Mouse (Mus musculus): ENCODE measurements around the gene Nat9. TPM values are rescaled to one million over a fixed set of nuclear protein-coding genes. Genes with fewer than 3 reads are reported as not detected.
A peak's percentile ranks its signal among the peaks of the same experiment; 100 is the strongest.

The Nat9 gene
- polyA plus RNA-seq, 1 experiment = 35.3 TPM

DNA sequence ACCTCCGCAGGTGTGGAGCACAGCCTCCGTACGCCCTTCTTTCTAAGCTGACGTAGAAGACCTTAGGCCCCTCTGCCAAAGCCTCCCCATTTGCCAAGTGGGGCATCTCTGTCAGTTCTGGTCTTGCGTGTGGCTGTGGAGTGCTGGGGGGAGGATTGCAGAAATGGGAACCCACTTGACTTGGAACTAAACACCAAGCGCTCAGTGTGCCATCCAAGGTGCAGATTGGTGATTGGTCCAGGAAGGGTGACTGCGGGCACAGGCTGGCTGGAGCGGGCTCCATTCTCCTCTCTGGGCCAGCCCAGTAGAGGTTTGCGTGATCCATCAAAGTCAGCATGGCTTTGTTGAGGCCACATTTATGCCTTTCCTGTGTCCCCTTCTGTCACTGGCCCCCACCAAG, 15.1 kb upstream of the Nat9 start:
- DNase-seq = no peak
- Histone ChIP-seq H3K4me3 (ENCODE audit: insufficient read depth, low read depth, low read length) (no peak overlapping the region), H3K27ac (ENCODE audit: insufficient read depth, low read depth, low read length) (no peak overlapping the region), H3K4me1 (ENCODE audit: control insufficient read depth, insufficient read depth, low read length) (no peaks in the 10 kb centered on the region), H3K36me3 (ENCODE audit: control insufficient read depth, insufficient read depth, low read length) (no peaks in the 10 kb centered on the region; the same call in 1 of the 2 replicates), H3K27me3 (replicated peaks; ENCODE audit: control insufficient read depth, insufficient read depth, low read length) (no peaks in the 10 kb centered on the region)
- WGBS = 93% methylated on average over 9 of the region's 9 CpGs
- TF ChIP-seq CTCF (conservative IDR thresholded peaks at IDR 0.05; ENCODE audit: insufficient read depth, insufficient read length, low read depth, low read length) = no peak
- no peak for TF ChIP-seq POLR2A (IDR thresholded peaks at IDR 0.05; ENCODE audit: low read depth, low read length)

DNA sequence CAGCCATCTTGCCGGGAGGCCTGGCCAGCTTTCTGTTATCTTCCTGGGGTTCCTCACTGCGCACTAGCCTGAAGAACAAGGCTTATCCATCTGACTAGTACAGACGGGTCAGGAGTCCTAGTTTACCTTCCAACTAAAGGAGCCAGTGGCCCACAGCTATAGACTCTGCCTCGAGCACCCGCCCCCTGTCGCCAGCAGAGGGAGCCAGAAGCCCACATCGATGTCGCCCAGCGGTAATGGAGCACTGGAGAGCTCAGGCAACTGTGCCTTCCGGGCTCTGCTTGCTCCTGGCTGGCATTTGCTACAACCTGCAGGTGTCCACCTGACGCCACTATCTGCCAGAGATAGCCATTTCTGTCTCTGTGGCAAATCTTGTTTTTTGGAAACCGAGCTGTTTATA, 14.7 kb upstream of the Nat9 start:
- WGBS = 21% methylated on average over 12 of the region's 12 CpGs

DNA sequence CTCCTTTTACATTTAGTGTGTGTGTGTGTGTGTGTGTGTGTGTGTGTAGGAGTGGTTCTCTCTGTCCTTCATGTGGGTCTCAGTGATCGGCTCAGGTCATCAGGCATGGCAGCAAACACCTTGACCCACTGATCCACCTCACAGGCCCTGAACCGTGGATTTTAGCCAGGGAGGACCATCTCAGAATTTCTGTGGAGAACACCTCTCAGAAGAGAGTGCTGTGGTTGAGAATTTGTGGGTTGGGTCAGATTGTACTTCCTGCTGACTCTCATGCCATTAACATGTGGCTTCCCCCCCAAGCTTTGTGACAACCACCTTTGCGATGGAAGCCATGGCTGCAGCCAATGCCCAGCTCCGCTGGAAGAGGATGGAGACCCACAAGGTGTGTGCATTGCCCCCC, 12.9 kb upstream of the Nat9 start:
- no peak for DNase-seq
- Histone ChIP-seq H3K4me3 (ENCODE audit: insufficient read depth, low read depth, low read length) (no peak overlapping the region), H3K27me3 (replicated peaks; ENCODE audit: control insufficient read depth, insufficient read depth, low read length) (no peaks in the 10 kb centered on the region), H3K36me3 (ENCODE audit: control insufficient read depth, insufficient read depth, low read length) (no peaks in the 10 kb centered on the region; the same call in 1 of the 2 replicates), H3K4me1 (ENCODE audit: control insufficient read depth, insufficient read depth, low read length) (no peaks in the 10 kb centered on the region), H3K27ac (ENCODE audit: insufficient read depth, low read depth, low read length) (no peak overlapping the region)
- TF ChIP-seq CTCF (conservative IDR thresholded peaks at IDR 0.05; ENCODE audit: insufficient read depth, insufficient read length, low read depth, low read length) (no peak), POLR2A (IDR thresholded peaks at IDR 0.05; ENCODE audit: low read depth, low read length) (no peak)
- 82% methylated on average over 4 of the region's 4 CpGs for WGBS

More for the DNA sequence above, 14.7 kb upstream of the Nat9 start:
- H3K36me3 ChIP-seq (ENCODE audit: control insufficient read depth, insufficient read depth, low read length) = no peaks in the 10 kb centered on the region; the same call in 1 of the 2 replicates
- DNase-seq = peak; percentile 81
- H3K4me1 ChIP-seq (ENCODE audit: control insufficient read depth, insufficient read depth, low read length) = no peaks in the 10 kb centered on the region
- H3K4me3 ChIP-seq (ENCODE audit: insufficient read depth, low read depth, low read length) = no peak overlapping the region
- no peaks in the 10 kb centered on the region for H3K27me3 ChIP-seq (replicated peaks; ENCODE audit: control insufficient read depth, insufficient read depth, low read length)
- TF ChIP-seq CTCF (conservative IDR thresholded peaks at IDR 0.05; ENCODE audit: insufficient read depth, insufficient read length, low read depth, low read length) = peak; percentile 97
- TF ChIP-seq POLR2A (IDR thresholded peaks at IDR 0.05; ENCODE audit: low read depth, low read length) = no peak
- H3K27ac ChIP-seq (ENCODE audit: insufficient read depth, low read depth, low read length) = no peak overlapping the region

DNA sequence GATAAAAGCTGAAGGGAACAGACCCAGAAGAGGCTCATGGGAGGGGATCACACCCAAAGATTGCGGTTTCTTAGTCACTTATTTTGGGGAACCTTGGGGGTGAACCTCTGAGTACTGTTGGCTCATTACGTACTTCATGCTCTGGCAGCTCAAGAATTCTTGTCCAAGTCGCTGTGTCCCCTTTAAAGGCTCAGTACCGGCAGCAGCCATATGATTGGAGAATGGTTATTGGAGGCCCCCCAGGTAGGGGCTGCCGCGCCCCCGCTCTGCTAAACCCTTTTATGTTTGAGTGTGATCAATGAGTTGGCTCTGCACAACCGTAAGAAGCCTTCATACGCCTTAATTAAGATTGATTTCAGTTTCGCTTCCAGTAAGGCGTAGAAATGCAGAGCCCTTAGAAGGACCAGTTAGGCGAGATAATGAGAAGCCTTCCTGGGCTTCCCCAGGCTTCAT, 11.3 kb upstream of the Nat9 start:
- no peaks in the 10 kb centered on the region for H3K4me1 ChIP-seq (ENCODE audit: control insufficient read depth, insufficient read depth, low read length)
- H3K27me3 ChIP-seq (replicated peaks; ENCODE audit: control insufficient read depth, insufficient read depth, low read length) = no peaks in the 10 kb centered on the region
- H3K36me3 ChIP-seq (ENCODE audit: control insufficient read depth, insufficient read depth, low read length) = no peaks in the 10 kb centered on the region
- TF ChIP-seq POLR2A (IDR thresholded peaks at IDR 0.05; ENCODE audit: low read depth, low read length) = no peak
- no peak for DNase-seq
- WGBS = 72% methylated on average over 12 of the region's 12 CpGs
- H3K4me3 ChIP-seq (ENCODE audit: insufficient read depth, low read depth, low read length) = no peak overlapping the region
- H3K27ac ChIP-seq (ENCODE audit: insufficient read depth, low read depth, low read length) = no peak overlapping the region

DNA sequence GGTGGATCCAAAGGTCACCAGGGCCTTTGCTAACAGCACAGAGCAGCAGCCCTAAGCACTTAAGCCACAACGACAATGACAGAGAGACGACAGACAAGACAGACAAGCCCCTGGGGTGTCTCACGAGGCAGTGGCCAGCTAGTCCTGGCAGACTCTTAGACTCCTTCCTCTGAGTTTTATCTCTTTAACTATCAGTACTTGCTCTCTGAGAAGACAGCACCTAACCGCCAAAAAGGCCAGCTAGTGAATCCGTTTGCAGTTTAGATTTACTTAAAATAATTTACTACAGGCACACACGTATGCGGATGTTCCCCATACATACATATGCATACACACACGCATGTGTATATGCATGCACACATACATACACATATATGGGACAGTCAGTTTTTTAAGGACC, 9.9 kb upstream of the Nat9 start:
- H3K27me3 ChIP-seq (replicated peaks; ENCODE audit: control insufficient read depth, insufficient read depth, low read length) = no peaks in the 10 kb centered on the region
- H3K36me3 ChIP-seq (ENCODE audit: control insufficient read depth, insufficient read depth, low read length) = no peaks in the 10 kb centered on the region
- 85% methylated on average over 8 of the region's 8 CpGs for WGBS
- no peak for DNase-seq
- H3K4me3 ChIP-seq (ENCODE audit: insufficient read depth, low read depth, low read length) = no peak overlapping the region
- H3K4me1 ChIP-seq (ENCODE audit: control insufficient read depth, insufficient read depth, low read length) = no peaks in the 10 kb centered on the region
- H3K27ac ChIP-seq (ENCODE audit: insufficient read depth, low read depth, low read length) = no peak overlapping the region
- TF ChIP-seq CTCF (conservative IDR thresholded peaks at IDR 0.05; ENCODE audit: insufficient read depth, insufficient read length, low read depth, low read length) = no peak
- TF ChIP-seq POLR2A (IDR thresholded peaks at IDR 0.05; ENCODE audit: low read depth, low read length) = no peak

DNA sequence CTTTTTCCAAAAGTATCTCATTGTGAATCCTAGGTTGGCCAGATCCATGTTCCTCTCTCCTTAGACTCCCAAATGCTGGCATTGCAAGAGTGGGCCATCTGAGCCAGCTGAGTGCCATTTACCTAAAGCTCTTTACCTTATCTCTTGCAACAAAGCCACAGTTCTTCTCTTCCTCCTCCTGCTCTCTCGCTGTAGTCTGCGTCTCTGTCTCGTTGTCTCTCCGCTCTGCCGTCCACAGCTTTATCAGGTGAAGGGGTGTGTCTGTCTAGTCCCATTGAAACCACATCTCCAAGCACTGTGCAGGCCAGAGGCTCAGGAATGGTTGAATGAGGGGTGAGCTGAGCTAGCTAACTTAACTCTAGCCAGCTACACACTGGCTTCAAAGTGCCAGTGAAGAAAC, 8.3 kb upstream of the Nat9 start:
- no peaks in the 10 kb centered on the region for H3K36me3 ChIP-seq (ENCODE audit: control insufficient read depth, insufficient read depth, low read length)
- no peak overlapping the region for H3K27ac ChIP-seq (ENCODE audit: insufficient read depth, low read depth, low read length)
- WGBS = 90% methylated on average over 5 of the region's 5 CpGs
- no peak for DNase-seq
- H3K4me3 ChIP-seq (ENCODE audit: insufficient read depth, low read depth, low read length) = no peak overlapping the region
- no peaks in the 10 kb centered on the region for H3K27me3 ChIP-seq (replicated peaks; ENCODE audit: control insufficient read depth, insufficient read depth, low read length)
- H3K4me1 ChIP-seq (ENCODE audit: control insufficient read depth, insufficient read depth, low read length) = no peaks in the 10 kb centered on the region; the same call in 1 of the 2 replicates
- TF ChIP-seq POLR2A (IDR thresholded peaks at IDR 0.05; ENCODE audit: low read depth, low read length) = no peak
- TF ChIP-seq CTCF (conservative IDR thresholded peaks at IDR 0.05; ENCODE audit: insufficient read depth, insufficient read length, low read depth, low read length) = no peak

DNA sequence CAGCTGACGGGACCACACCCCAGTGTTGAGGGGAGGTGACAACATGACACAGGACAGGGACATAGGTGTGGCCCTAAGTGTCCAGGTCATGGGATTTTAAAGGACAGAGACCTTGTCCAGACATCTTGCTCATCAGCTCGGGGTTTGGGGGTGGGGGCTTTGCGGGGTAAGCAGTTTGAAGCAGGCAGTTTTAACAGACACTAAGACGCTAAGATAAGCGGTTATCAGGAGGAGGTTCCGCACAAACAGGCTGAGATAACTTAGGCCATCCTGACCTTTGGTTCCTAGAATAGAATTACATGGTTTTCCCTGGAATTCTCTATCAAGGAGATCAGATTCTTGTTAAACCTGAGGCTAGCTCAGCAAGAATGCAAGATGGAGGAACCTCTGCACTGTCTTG, 7.0 kb upstream of the Nat9 start:
- DNase-seq = no peak
- Histone ChIP-seq H3K27ac (ENCODE audit: insufficient read depth, low read depth, low read length) (no peak overlapping the region), H3K4me1 (ENCODE audit: control insufficient read depth, insufficient read depth, low read length) (no peaks in the 10 kb centered on the region; the same call in 1 of the 2 replicates), H3K36me3 (ENCODE audit: control insufficient read depth, insufficient read depth, low read length) (no peaks in the 10 kb centered on the region), H3K4me3 (ENCODE audit: insufficient read depth, low read depth, low read length) (no peak overlapping the region), H3K27me3 (replicated peaks; ENCODE audit: control insufficient read depth, insufficient read depth, low read length) (no peaks in the 10 kb centered on the region)
- WGBS = 85% methylated on average over 6 of the region's 6 CpGs
- no peak for TF ChIP-seq POLR2A (IDR thresholded peaks at IDR 0.05; ENCODE audit: low read depth, low read length)
- no peak for TF ChIP-seq CTCF (conservative IDR thresholded peaks at IDR 0.05; ENCODE audit: insufficient read depth, insufficient read length, low read depth, low read length)

All from kidney, adult 2 months (tissue).